ENCODE assay signal across 16 mouse cellular contexts in the genomic region with DNA sequence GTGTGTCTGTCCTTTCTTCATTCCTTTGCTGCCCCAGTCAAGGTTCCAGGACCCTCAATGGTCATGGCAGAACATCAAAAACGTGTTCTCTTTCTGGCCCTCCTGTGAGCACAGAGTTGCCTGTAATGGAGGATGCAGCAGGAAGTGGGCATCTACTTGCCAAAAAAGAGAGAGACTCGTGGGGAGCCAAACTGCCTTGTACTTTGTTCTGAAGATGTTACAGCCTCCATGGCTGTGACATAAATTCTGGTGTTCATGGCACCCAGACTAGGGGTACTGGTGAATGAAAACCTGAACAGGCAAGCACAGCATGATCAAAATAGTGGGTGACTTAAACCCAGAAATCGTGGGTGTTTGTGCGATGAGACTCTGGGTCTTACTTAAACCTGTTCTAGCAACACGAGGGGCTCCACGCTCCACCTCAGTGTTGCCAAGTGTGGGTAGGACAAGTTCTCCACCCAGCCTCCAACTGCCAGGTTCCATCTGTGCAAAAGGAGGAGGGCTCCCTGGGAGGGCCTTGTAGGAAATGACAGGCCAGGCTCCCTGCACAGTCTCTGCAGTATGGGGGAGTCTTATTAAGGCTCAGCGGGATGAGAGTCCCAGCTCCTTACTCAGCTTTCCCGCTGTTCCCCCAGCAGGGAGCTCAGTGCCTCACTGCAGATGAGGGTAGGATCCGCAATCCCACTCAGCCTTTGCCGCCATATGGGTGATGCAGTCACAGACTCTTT. TPM values are rescaled to one million over a fixed set of nuclear protein-coding genes. Genes with fewer than 3 reads are reported as not detected.
DNase-seq lines count a peak whose midpoint lies in the region; ATAC-seq and TF ChIP-seq lines count a peak whose summit lies in the region.
"Had no signal": no experiment of that assay in that cellular context is flagged by ENCODE, and none has a peak within 500 bp of the region (broad histone marks: within the 10 kb centered on the region; RNA-seq: fewer than 3 reads in every experiment).

No protein-coding gene starts in this region.

- no peak for ATAC-seq in liver, embryonic 11.5 days (replicated peaks; ENCODE audit: low FRiP score)
- ATAC-seq in kidney, embryonic 14.5 days (ENCODE audit: low FRiP score, low TSS enrichment): no peak
- ATAC-seq: intestine, embryonic 15.5 days had no signal

- no peaks in the 10 kb centered on the region for H3K36me3 ChIP-seq in liver, adult 2 months (ENCODE audit: control insufficient read depth, insufficient read depth, low read length)
- H3K36me3 ChIP-seq in liver, embryonic 11.5 days (ENCODE audit: control insufficient read depth, insufficient read depth, low read length): no peaks in the 10 kb centered on the region
- H3K36me3 ChIP-seq in kidney, embryonic 14.5 days (ENCODE audit: control insufficient read depth, insufficient read depth, low read length): no peaks in the 10 kb centered on the region
- H3K36me3 ChIP-seq: forebrain, embryonic 10.5 days; intestine, embryonic 15.5 days had no signal

- 85% methylated on average over 10 of the region's 10 CpGs for WGBS in liver, adult 2 months
- 65% methylated on average over 10 of the region's 10 CpGs for WGBS in liver, embryonic 11.5 days
- WGBS in kidney, embryonic 14.5 days: 72% methylated on average over 10 of the region's 10 CpGs

- no peaks in the 10 kb centered on the region for H3K9me3 ChIP-seq in liver, embryonic 11.5 days (ENCODE audit: control insufficient read depth, low read length)
- H3K9me3 ChIP-seq in kidney, embryonic 14.5 days (ENCODE audit: control insufficient read depth, low read length): no peaks in the 10 kb centered on the region
- H3K9me3 ChIP-seq: forebrain, embryonic 10.5 days; intestine, embryonic 15.5 days had no signal

- H3K79me2 ChIP-seq in liver, adult 2 months (ENCODE audit: control insufficient read depth, insufficient read depth, low read length): no peaks in the 10 kb centered on the region

- peak overlapping the region; percentile 62; the same call in 1 of the 2 replicates for H3K27ac ChIP-seq in liver, adult 2 months (replicated peaks; ENCODE audit: insufficient read depth, low read depth, low read length)
- no peak overlapping the region for H3K27ac ChIP-seq in liver, embryonic 11.5 days (ENCODE audit: low read depth, low read length)
- no peak overlapping the region for H3K27ac ChIP-seq in kidney, embryonic 14.5 days (ENCODE audit: low read depth, low read length)
- H3K27ac ChIP-seq: forebrain, embryonic 10.5 days; intestine, embryonic 15.5 days; liver, embryonic 14.5 days had no signal

- no peak for TF ChIP-seq CTCF in liver, adult 2 months (IDR thresholded peaks at IDR 0.05; ENCODE audit: low read depth, low read length)

- DNase-seq in liver, adult 2 months (ENCODE audit: extremely low read depth, low read depth, low spot score): no peak
- DNase-seq in liver, embryonic 11.5 days (ENCODE audit: low spot score): no peak
- DNase-seq in induced T-regulatory cell, adult 2 months (ENCODE audit: low read depth): peak; percentile 61
- DNase-seq in left cerebral cortex, adult 18-20 months (ENCODE audit: low spot score in 2 of 2): peak; percentile 69 to 76
- peak; percentile 75 to 84 for DNase-seq in right cerebral cortex, postnatal 36 days (ENCODE audit: low spot score in 2 of 2)
- DNase-seq in adrenal gland, postnatal 14 days: no peak
- DNase-seq in MN1 (ENCODE audit: low spot score): no peak
- DNase-seq: kidney, postnatal 4 days; thymus, adult 2 months had no signal

- H3K27me3 ChIP-seq in liver, adult 2 months (ENCODE audit: control insufficient read depth, insufficient read depth, low read length): no peaks in the 10 kb centered on the region
- H3K27me3 ChIP-seq in liver, embryonic 11.5 days (replicated peaks; ENCODE audit: control insufficient read depth, insufficient read depth, low read length): no peaks in the 10 kb centered on the region
- H3K27me3 ChIP-seq in kidney, embryonic 14.5 days (ENCODE audit: control insufficient read depth, insufficient read depth, low read length): no peaks in the 10 kb centered on the region
- H3K27me3 ChIP-seq: intestine, embryonic 15.5 days had no signal

- peaks cover 19% of the 10 kb centered on the region for H3K4me1 ChIP-seq in liver, adult 2 months (ENCODE audit: control insufficient read depth, insufficient read depth, low read length)
- H3K4me1 ChIP-seq in liver, embryonic 11.5 days (replicated peaks; ENCODE audit: control insufficient read depth, insufficient read depth, low read length): no peaks in the 10 kb centered on the region
- H3K4me1 ChIP-seq in kidney, embryonic 14.5 days (ENCODE audit: control insufficient read depth, insufficient read depth, low read length): no peaks in the 10 kb centered on the region
- H3K4me1 ChIP-seq: forebrain, embryonic 10.5 days; intestine, embryonic 15.5 days had no signal

- H3K4me2 ChIP-seq in liver, embryonic 11.5 days: no peak overlapping the region
- no peak overlapping the region for H3K4me2 ChIP-seq in kidney, embryonic 14.5 days (replicated peaks; ENCODE audit: low read depth, low read length)
- H3K4me2 ChIP-seq: intestine, embryonic 15.5 days had no signal

- no peak for TF ChIP-seq POLR2A in liver, adult 2 months (IDR thresholded peaks at IDR 0.05; ENCODE audit: extremely low read depth, insufficient read depth, low read length)

- H3K9ac ChIP-seq in liver, adult 2 months (ENCODE audit: low read depth, low read length): no peak overlapping the region
- no peak overlapping the region for H3K9ac ChIP-seq in liver, embryonic 11.5 days (ENCODE audit: low read depth, low read length)
- H3K9ac ChIP-seq in kidney, embryonic 14.5 days (ENCODE audit: low read depth, low read length): no peak overlapping the region
- H3K9ac ChIP-seq: intestine, embryonic 15.5 days; liver, embryonic 14.5 days had no signal

- no peak overlapping the region for H3K4me3 ChIP-seq in liver, adult 2 months (ENCODE audit: insufficient read depth, low read depth, low read length)
- H3K4me3 ChIP-seq in liver, embryonic 11.5 days (ENCODE audit: low read depth, low read length): no peak overlapping the region
- H3K4me3 ChIP-seq in kidney, embryonic 14.5 days (ENCODE audit: low read length): no peak overlapping the region
- H3K4me3 ChIP-seq: forebrain, embryonic 10.5 days; intestine, embryonic 15.5 days had no signal

RNA-seq across cellular contexts. Expression of a gene that starts 32.2 kb away (rescaled TPM):
- 0.94 and 1.2 TPM in 2 replicates for total RNA-seq in liver, adult 2 months (2014; rRNA removed)
- polyA plus RNA-seq in liver, adult 2 months (2012; rRNA removed): 0.56 and 0.75 TPM in 2 replicates
- polyA plus RNA-seq in liver, embryonic 11.5 days (2014; fragmentation: Nextera tagmentation; extraction: Ambion mirVana): not detected in 2 replicates
- not detected for total RNA-seq in left cerebral cortex, adult 18-20 months (2021)
- not detected in 2 replicates for polyA plus RNA-seq in kidney, embryonic 14.5 days (2014; fragmentation: Nextera tagmentation; extraction: Ambion mirVana)
- total RNA-seq in adrenal gland, postnatal 14 days (2021): 0.11 and 1.2 TPM in 2 replicates
- total RNA-seq: gastrocnemius, postnatal 4 days had no signal
- polyA plus RNA-seq: embryonic facial prominence, embryonic 11.5 days; forebrain, embryonic 10.5 days; heart, postnatal 0 days had no signal

RNA-seq across cellular contexts. Expression of a gene that starts 45.8 kb away (rescaled TPM):
- total RNA-seq in liver, adult 2 months (2014; rRNA removed): 36.4 and 45.2 TPM in 2 replicates
- polyA plus RNA-seq in liver, adult 2 months (2012; rRNA removed): 43.2 and 56.2 TPM in 2 replicates
- polyA plus RNA-seq in liver, embryonic 11.5 days (2014; fragmentation: Nextera tagmentation; extraction: Ambion mirVana): 51.3 and 54.7 TPM in 2 replicates
- total RNA-seq in left cerebral cortex, adult 18-20 months (2021): 10 to 100 TPM; 55.8 to 57.3 TPM
- polyA plus RNA-seq in kidney, embryonic 14.5 days (2014; fragmentation: Nextera tagmentation; extraction: Ambion mirVana): 30.7 and 54.9 TPM in 2 replicates
- total RNA-seq in adrenal gland, postnatal 14 days (2021): 97.0 and 101 TPM in 2 replicates

Comparison
In these comparisons a context has a peak if more than half of its experiments do, and no peak if none do; other contexts are left out.
1. DNase-seq: peak in induced T-regulatory cell, adult 2 months (single experiment), left cerebral cortex, adult 18-20 months (2 of 2) and right cerebral cortex, postnatal 36 days (2 of 2); none in liver, adult 2 months (single experiment), liver, embryonic 11.5 days (single experiment), adrenal gland, postnatal 14 days (single experiment) and MN1 (single experiment).